Mouse (Mus musculus) hindbrain, embryonic 12.5 days (tissue): ENCODE results near the gene Zfp853. TPM values are rescaled to one million over a fixed set of nuclear protein-coding genes. Genes with fewer than 3 reads are reported as not detected.
A peak's percentile ranks its signal among the peaks of the same experiment; 100 is the strongest.

Experiments used
- ATAC-seq: fragments of 200-750 bp; cut with Nextera tagmentation; 2 replicates; pipeline ENCODE4 v1.8.0; 2017; ENCODE audit warnings: moderate TSS enrichment; ENCODE audit not compliant: low FRiP score
- H3K27ac ChIP-seq: fragments of 300-500 bp; sonication (generic); 2 replicates; pipeline ENCODE4 v1.5.1; 2016; ENCODE audit warnings: mild to moderate bottlenecking
- H3K27me3 ChIP-seq: fragments of 300-500 bp; sonication (generic); 2 replicates; pipeline ENCODE4 v1.6.1; 2016; ENCODE audit warnings: mild to moderate bottlenecking
- H3K36me3 ChIP-seq: fragments of 300-500 bp; sonication (generic); 2 replicates; pipeline ENCODE4 v1.6.1; 2016; ENCODE audit warnings: mild to moderate bottlenecking
- H3K4me1 ChIP-seq: fragments of 300-500 bp; sonication (generic); 2 replicates; pipeline ENCODE4 v1.6.1; 2016
- H3K4me2 ChIP-seq: fragments of 300-500 bp; sonication (generic); replicated peaks from 2 replicates; pipeline ENCODE4 v1.6.1; 2016; ENCODE audit warnings: mild to moderate bottlenecking
- H3K4me3 ChIP-seq: fragments of 300-500 bp; sonication (generic); 2 replicates; pipeline ENCODE4 v1.5.1; 2016; ENCODE audit warnings: mild to moderate bottlenecking
- H3K9ac ChIP-seq: fragments of 300-500 bp; sonication (generic); 2 replicates; pipeline ENCODE4 v1.6.1; 2016; ENCODE audit warnings: mild to moderate bottlenecking, moderate library complexity
- H3K9me3 ChIP-seq: fragments of 300-500 bp; sonication (generic); replicated peaks from 2 replicates; pipeline ENCODE4 v1.6.1; 2016; ENCODE audit warnings: mild to moderate bottlenecking
- WGBS: fragments of 180-500 bp; shearing (Covaris S2); methylation state at CpG from one replicate; pipeline ENCODE4 v1.1.7; 2016; 5-methylcytosine and 5-hydroxymethylcytosine counted together
- polyA plus RNA-seq: library from polyadenylated mRNA; unstranded; fragments of >200 nt; fragmentation: Nextera tagmentation; extraction: Ambion mirVana; gene quantifications from 2 replicates; pipeline ENCODE4 v1.2.1, GENCODE M21; 2016

Gene Zfp853
- not detected in 2 replicates for polyA plus RNA-seq

GRCm38 (mm10) chr5:143293404-143293803 is at the start of gene Zfp853:
TSS of gene Zfp853 (minus strand) at chr5:143293623.
- Histone ChIP-seq H3K9ac (peak within 1 kb of the TSS; percentile 66), H3K27me3 (peaks cover 69% of the 10 kb centered on the region), H3K36me3 (0 out of 2 replicates have a peak, but pooled peaks cover 3% of the 10 kb centered on the region), H3K9me3 (no peaks in the 10 kb centered on the region), H3K4me2 (peak within 1 kb of the TSS; percentile 72), H3K4me3 (peak within 1 kb of the TSS; percentile 44), H3K4me1 (peaks cover 11% of the 10 kb centered on the region), H3K27ac (no peak within 1 kb of the TSS)
- no peak for ATAC-seq
- 5% methylated on average over 30 of the region's 38 CpGs for WGBS

GRCm38 (mm10) chr5:143339603-143340002 is 46.2 kb upstream of the Zfp853 start:
- no peak overlapping the region for H3K4me2 ChIP-seq
- ATAC-seq, result no peak

GRCm38 (mm10) chr5:143336559-143336958 is 43.1 kb upstream of the Zfp853 start:
- 64% methylated on average over 6 of the region's 6 CpGs for WGBS
- Histone ChIP-seq H3K4me3 (no peak overlapping the region), H3K4me1 (no peaks in the 10 kb centered on the region), H3K27me3 (0 out of 2 replicates have a peak, but pooled peaks cover 3% of the 10 kb centered on the region), H3K27ac (no peak overlapping the region), H3K9ac (no peak overlapping the region), H3K9me3 (no peaks in the 10 kb centered on the region), H3K4me2 (no peak overlapping the region), H3K36me3 (no peaks in the 10 kb centered on the region)
- ATAC-seq, result no peak

More at GRCm38 (mm10) chr5:143339603-143340002, 46.2 kb upstream of the Zfp853 start:
- Histone ChIP-seq H3K4me1 (no peaks in the 10 kb centered on the region), H3K4me3 (no peak overlapping the region), H3K9me3 (no peaks in the 10 kb centered on the region), H3K27ac (no peak overlapping the region), H3K27me3 (0 out of 2 replicates have a peak, but pooled peaks cover 3% of the 10 kb centered on the region), H3K36me3 (no peaks in the 10 kb centered on the region), H3K9ac (no peak overlapping the region)
- 58% methylated on average over 6 of the region's 6 CpGs for WGBS

- Histone ChIP-seq H3K27ac (no peak overlapping the region), H3K27me3 (0 out of 2 replicates have a peak, but pooled peaks cover 3% of the 10 kb centered on the region), H3K4me2 (no peak overlapping the region), H3K9ac (no peak overlapping the region), H3K4me1 (peaks cover 2% of the 10 kb centered on the region), H3K36me3 (no peaks in the 10 kb centered on the region), H3K4me3 (no peak overlapping the region), H3K9me3 (no peaks in the 10 kb centered on the region)
- no peak for ATAC-seq
- WGBS, result 81% methylated on average over 7 of the region's 7 CpGs
Observed at GRCm38 (mm10) chr5:143335089-143335460, 41.7 kb upstream of the Zfp853 start.

GRCm38 (mm10) chr5:143334418-143335088 is 41.1 kb upstream of the Zfp853 start:
- ATAC-seq, result no peak
- H3K36me3 ChIP-seq, result no peaks in the 10 kb centered on the region
- H3K4me3 ChIP-seq, result no peak overlapping the region
- no peak overlapping the region for H3K9ac ChIP-seq
- H3K9me3 ChIP-seq, result no peaks in the 10 kb centered on the region
- peaks cover 7% of the 10 kb centered on the region for H3K4me1 ChIP-seq
- H3K27ac ChIP-seq, result no peak overlapping the region
- H3K4me2 ChIP-seq, result no peak overlapping the region
- 0 out of 2 replicates have a peak, but pooled peaks cover 3% of the 10 kb centered on the region for H3K27me3 ChIP-seq
- 70% methylated on average over 14 of the region's 14 CpGs for WGBS

- H3K9ac ChIP-seq, result no peak overlapping the region
- no peak overlapping the region for H3K4me3 ChIP-seq
Observed at GRCm38 (mm10) chr5:143333872-143334271, 40.4 kb upstream of the Zfp853 start.

GRCm38 (mm10) chr5:143328690-143329495 is 35.5 kb upstream of the Zfp853 start, which contains the start of gene Zdhhc4:
TSS of gene Zdhhc4 (minus strand) at chr5:143329256.
- ATAC-seq, result peak; percentile 53
- under 1% methylated on average over 57 of the region's 57 CpGs for WGBS
- peaks cover 21% of the 10 kb centered on the region for H3K4me1 ChIP-seq

More at GRCm38 (mm10) chr5:143333872-143334271, 40.4 kb upstream of the Zfp853 start:
- 21% methylated on average over 5 of the region's 5 CpGs for WGBS
- Histone ChIP-seq H3K36me3 (no peaks in the 10 kb centered on the region), H3K4me1 (peaks cover 7% of the 10 kb centered on the region), H3K9me3 (no peaks in the 10 kb centered on the region), H3K27ac (no peak overlapping the region), H3K27me3 (0 out of 2 replicates have a peak, but pooled peaks cover 3% of the 10 kb centered on the region), H3K4me2 (no peak overlapping the region)
- ATAC-seq, result no peak

GRCm38 (mm10) chr5:143317288-143317610 is 23.8 kb upstream of the Zfp853 start:
- WGBS, result 85% methylated on average over 8 of the region's 8 CpGs

More at GRCm38 (mm10) chr5:143328690-143329495, 35.5 kb upstream of the Zfp853 start, which contains the start of gene Zdhhc4:
- Histone ChIP-seq H3K9ac (peak within 1 kb of the TSS; percentile 83), H3K36me3 (peaks cover 34% of the 10 kb centered on the region), H3K4me2 (peak within 1 kb of the TSS; percentile 92), H3K27ac (peak within 1 kb of the TSS; percentile 65; the same call in 1 of the 2 replicates), H3K9me3 (no peaks in the 10 kb centered on the region), H3K27me3 (no peaks in the 10 kb centered on the region), H3K4me3 (peak within 1 kb of the TSS; percentile 85)

GRCm38 (mm10) chr5:143316605-143317287 is 23.3 kb upstream of the Zfp853 start:
- Histone ChIP-seq H3K4me1 (peaks cover 19% of the 10 kb centered on the region), H3K9ac (no peak overlapping the region), H3K4me2 (no peak overlapping the region), H3K27ac (no peak overlapping the region), H3K36me3 (peaks cover 71% of the 10 kb centered on the region), H3K9me3 (no peaks in the 10 kb centered on the region), H3K27me3 (0 out of 2 replicates have a peak, but pooled peaks cover 2% of the 10 kb centered on the region), H3K4me3 (no peak overlapping the region)
- 98% methylated on average over 5 of the region's 5 CpGs for WGBS
- no peak for ATAC-seq

More at GRCm38 (mm10) chr5:143317288-143317610, 23.8 kb upstream of the Zfp853 start:
- Histone ChIP-seq H3K4me1 (peaks cover 16% of the 10 kb centered on the region), H3K27me3 (0 out of 2 replicates have a peak, but pooled peaks cover 2% of the 10 kb centered on the region), H3K36me3 (peaks cover 72% of the 10 kb centered on the region), H3K4me2 (no peak overlapping the region), H3K9ac (no peak overlapping the region), H3K9me3 (no peaks in the 10 kb centered on the region), H3K27ac (no peak overlapping the region), H3K4me3 (no peak overlapping the region)
- ATAC-seq, result no peak

GRCm38 (mm10) chr5:143315514-143315888 is 22.1 kb upstream of the Zfp853 start:
- no peak overlapping the region for H3K27ac ChIP-seq
- peaks cover 73% of the 10 kb centered on the region for H3K36me3 ChIP-seq
- H3K4me1 ChIP-seq, result peaks cover 22% of the 10 kb centered on the region
- H3K27me3 ChIP-seq, result 0 out of 2 replicates have a peak, but pooled peaks cover 2% of the 10 kb centered on the region
- ATAC-seq, result peak; percentile 41
- H3K4me2 ChIP-seq, result peak overlapping the region; percentile 63
- 11% methylated on average over 8 of the region's 8 CpGs for WGBS
- H3K9me3 ChIP-seq, result no peaks in the 10 kb centered on the region
- H3K9ac ChIP-seq, result peak overlapping the region; percentile 93; the same call in 1 of the 2 replicates
- peak overlapping the region; percentile 93 for H3K4me3 ChIP-seq

GRCm38 (mm10) chr5:143314730-143315513 is 21.5 kb upstream of the Zfp853 start, which contains the start of gene E130309D02Rik:
TSS of gene E130309D02Rik (minus strand) at chr5:143315360.
- under 1% methylated on average over 98 of the region's 101 CpGs for WGBS
- 0 out of 2 replicates have a peak, but pooled peaks cover 2% of the 10 kb centered on the region for H3K27me3 ChIP-seq
- peaks cover 22% of the 10 kb centered on the region for H3K4me1 ChIP-seq
- H3K9me3 ChIP-seq, result no peaks in the 10 kb centered on the region
- peak; percentile 82 for ATAC-seq
- peak within 1 kb of the TSS; percentile 93 for H3K4me3 ChIP-seq
- H3K9ac ChIP-seq, result peak within 1 kb of the TSS; percentile 93
- peak within 1 kb of the TSS; percentile 63 for H3K4me2 ChIP-seq
- peaks cover 73% of the 10 kb centered on the region for H3K36me3 ChIP-seq
- H3K27ac ChIP-seq, result peak within 1 kb of the TSS; percentile 97
